Mouse (Mus musculus): ENCODE data around the gene Tmigd3. TPM values are rescaled to one million over a fixed set of nuclear protein-coding genes. Genes with fewer than 3 reads are reported as not detected.

Gene Tmigd3
- polyA plus RNA-seq, 1 experiment from 2014 or later, result not detected

DNA sequence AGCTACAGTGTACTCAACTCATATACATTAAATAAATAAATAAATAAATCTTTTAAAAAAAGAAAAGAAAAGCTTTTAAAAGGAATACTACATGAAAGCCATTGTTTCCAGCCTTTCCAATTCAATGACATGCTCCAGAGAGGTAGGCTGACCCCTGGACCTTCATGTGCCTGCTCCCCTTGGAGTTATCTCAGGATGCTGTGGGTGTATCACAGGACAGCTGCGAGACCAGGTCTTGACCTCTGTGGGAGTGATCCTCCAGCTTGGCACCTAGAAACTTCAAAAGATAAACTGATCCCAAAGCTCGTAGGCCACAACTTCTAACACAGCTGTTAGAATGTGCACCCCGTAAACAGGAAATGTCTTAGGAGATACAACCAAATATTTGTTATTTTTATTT, 32.0 kb upstream of the Tmigd3 start:
- no peaks in the 10 kb centered on the region for H3K4me1 ChIP-seq (ENCODE audit: control insufficient read depth, insufficient read depth, low read depth, low read length)
- H3K9me3 ChIP-seq (ENCODE audit: control insufficient read depth, low read length), result no peaks in the 10 kb centered on the region
- H3K27ac ChIP-seq (ENCODE audit: low read depth, low read length), result no peak overlapping the region
- no peaks in the 10 kb centered on the region for H3K27me3 ChIP-seq (replicated peaks; ENCODE audit: control insufficient read depth, insufficient read depth, low read length)
- H3K36me3 ChIP-seq (ENCODE audit: control insufficient read depth, insufficient read depth, low read length), result no peaks in the 10 kb centered on the region
- no peak overlapping the region for H3K9ac ChIP-seq (ENCODE audit: low read depth, low read length)
- H3K4me2 ChIP-seq (ENCODE audit: low read length), result no peak overlapping the region
- no peak overlapping the region for H3K4me3 ChIP-seq (ENCODE audit: low read length)
- whole genome bisulfite sequencing, result 69% methylated on average over 3 of the region's 3 CpGs
- no peak for ATAC-seq

DNA sequence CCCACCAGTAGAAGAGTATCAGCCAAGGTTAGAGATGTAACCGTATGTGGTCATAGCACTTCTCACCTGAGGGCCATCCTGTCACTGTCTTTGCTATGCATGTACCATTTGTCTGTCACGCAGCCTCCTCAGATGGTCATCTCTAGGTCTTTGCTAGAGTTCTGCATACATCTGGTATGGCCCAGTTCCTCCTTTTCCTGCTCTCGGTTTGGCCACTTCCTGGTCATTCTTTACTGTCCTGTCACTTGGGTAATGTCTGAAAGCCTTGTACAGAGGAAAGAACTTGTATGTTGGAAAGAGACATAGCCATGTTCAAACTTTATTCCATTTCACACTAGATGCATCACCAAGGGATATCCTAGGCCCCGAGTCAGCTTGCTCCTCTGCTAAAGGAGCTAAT, 30.9 kb upstream of the Tmigd3 start:
- Histone ChIP-seq H3K36me3 (ENCODE audit: control insufficient read depth, insufficient read depth, low read length) (no peaks in the 10 kb centered on the region), H3K4me1 (ENCODE audit: control insufficient read depth, insufficient read depth, low read depth, low read length) (no peaks in the 10 kb centered on the region), H3K9me3 (ENCODE audit: control insufficient read depth, low read length) (no peaks in the 10 kb centered on the region), H3K27me3 (replicated peaks; ENCODE audit: control insufficient read depth, insufficient read depth, low read length) (no peaks in the 10 kb centered on the region), H3K4me2 (ENCODE audit: low read length) (no peak overlapping the region), H3K9ac (ENCODE audit: low read depth, low read length) (no peak overlapping the region), H3K4me3 (ENCODE audit: low read length) (no peak overlapping the region), H3K27ac (ENCODE audit: low read depth, low read length) (no peak overlapping the region)
- ATAC-seq, result no peak
- 89% methylated on average over 4 of the region's 4 CpGs for WGBS

DNA sequence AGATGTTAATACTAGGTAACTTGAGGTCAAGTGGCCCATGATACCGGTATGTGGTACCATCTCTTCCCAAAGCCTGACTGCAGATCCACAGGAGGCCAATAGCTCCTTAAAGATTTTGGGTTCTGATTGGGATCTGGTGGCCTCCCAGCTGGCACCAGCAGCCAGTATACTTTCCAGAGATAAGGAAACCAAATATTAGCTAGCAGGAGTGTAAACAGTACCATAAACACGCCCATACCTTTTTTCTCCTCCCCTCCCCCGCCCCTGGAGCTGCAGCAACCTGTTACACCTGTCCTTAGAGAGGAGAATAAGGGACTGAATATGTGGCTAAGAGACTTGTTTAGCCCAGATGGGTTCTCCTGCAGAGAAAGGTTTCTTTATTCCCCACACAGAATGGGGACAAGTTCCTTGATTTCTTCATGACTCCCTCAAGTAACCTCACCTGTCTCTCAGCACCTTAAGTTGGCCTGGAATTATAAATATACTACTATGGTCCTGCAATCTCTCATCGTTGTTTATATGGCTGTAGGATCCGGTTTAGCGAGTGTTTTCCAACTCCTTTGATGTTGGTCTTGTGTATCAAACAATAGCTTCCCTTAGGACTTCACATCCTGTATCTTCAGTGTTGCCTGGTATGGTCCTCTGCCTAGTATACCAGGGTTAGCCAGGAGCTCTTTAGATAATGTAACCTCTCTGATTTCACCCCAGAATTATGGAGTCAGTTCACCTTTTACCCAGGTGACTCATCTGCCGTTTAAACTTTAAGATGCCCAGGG, 24.2 kb upstream of the Tmigd3 start:
- WGBS, result 76% methylated on average over 7 of the region's 7 CpGs
- no peak overlapping the region for H3K27ac ChIP-seq (ENCODE audit: low read depth, low read length)

DNA sequence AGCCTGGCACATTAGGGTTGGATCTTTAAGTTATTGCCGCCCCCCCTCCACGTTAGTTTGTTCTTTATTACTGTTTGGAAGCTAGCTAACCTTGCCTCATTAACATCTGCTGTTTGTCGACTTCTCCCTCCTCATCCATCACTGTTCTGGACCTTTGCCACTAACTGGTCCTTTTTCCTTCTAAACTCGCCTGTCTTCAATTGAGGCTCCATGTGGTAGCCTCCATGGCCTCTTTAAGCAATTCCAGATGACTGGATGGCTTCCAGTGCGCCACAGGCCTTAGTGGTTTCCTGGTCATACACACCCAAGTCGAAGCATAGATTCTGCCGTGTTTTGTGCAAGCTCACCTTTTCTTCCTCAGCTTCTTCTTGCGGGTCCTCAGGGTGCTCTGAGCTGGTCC, 16.9 kb upstream of the Tmigd3 start:
- Histone ChIP-seq H3K4me3 (ENCODE audit: low read length) (no peak overlapping the region), H3K27ac (ENCODE audit: low read depth, low read length) (no peak overlapping the region), H3K27me3 (replicated peaks; ENCODE audit: control insufficient read depth, insufficient read depth, low read length) (no peaks in the 10 kb centered on the region), H3K9me3 (ENCODE audit: control insufficient read depth, low read length) (no peaks in the 10 kb centered on the region), H3K9ac (ENCODE audit: low read depth, low read length) (no peak overlapping the region), H3K4me2 (ENCODE audit: low read length) (no peak overlapping the region), H3K36me3 (ENCODE audit: control insufficient read depth, insufficient read depth, low read length) (no peaks in the 10 kb centered on the region), H3K4me1 (ENCODE audit: control insufficient read depth, insufficient read depth, low read depth, low read length) (no peaks in the 10 kb centered on the region)
- ATAC-seq, result no peak
- WGBS, result 65% methylated on average over 8 of the region's 8 CpGs

More for the DNA sequence above, 24.2 kb upstream of the Tmigd3 start:
- no peaks in the 10 kb centered on the region for H3K4me1 ChIP-seq (ENCODE audit: control insufficient read depth, insufficient read depth, low read depth, low read length)
- H3K9me3 ChIP-seq (ENCODE audit: control insufficient read depth, low read length), result no peaks in the 10 kb centered on the region
- no peaks in the 10 kb centered on the region for H3K27me3 ChIP-seq (replicated peaks; ENCODE audit: control insufficient read depth, insufficient read depth, low read length)
- no peaks in the 10 kb centered on the region for H3K36me3 ChIP-seq (ENCODE audit: control insufficient read depth, insufficient read depth, low read length)
- ATAC-seq, result no peak
- no peak overlapping the region for H3K4me3 ChIP-seq (ENCODE audit: low read length)
- no peak overlapping the region for H3K4me2 ChIP-seq (ENCODE audit: low read length)
- no peak overlapping the region for H3K9ac ChIP-seq (ENCODE audit: low read depth, low read length)

DNA sequence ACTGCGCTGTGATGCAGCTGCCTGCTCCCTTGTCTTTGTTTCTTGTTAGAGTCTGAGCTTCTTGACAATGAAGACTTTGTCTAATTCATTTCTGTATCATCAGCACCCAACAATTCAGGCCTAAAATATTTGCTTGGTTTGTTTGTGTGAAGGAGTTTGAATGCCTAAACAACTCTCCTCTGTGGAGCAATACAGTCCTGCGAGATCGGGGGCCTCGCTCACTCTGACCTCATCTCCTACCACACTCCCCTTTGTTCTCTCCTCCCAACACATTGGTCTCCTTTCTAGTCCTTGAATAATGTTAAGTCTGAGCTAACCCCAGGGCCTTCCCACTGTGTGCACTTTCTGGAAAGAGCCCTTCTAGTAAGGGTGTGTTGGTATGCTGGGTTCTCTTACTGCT, 15.9 kb upstream of the Tmigd3 start:
- Histone ChIP-seq H3K9ac (ENCODE audit: low read depth, low read length) (no peak overlapping the region), H3K36me3 (ENCODE audit: control insufficient read depth, insufficient read depth, low read length) (no peaks in the 10 kb centered on the region), H3K4me1 (ENCODE audit: control insufficient read depth, insufficient read depth, low read depth, low read length) (no peaks in the 10 kb centered on the region), H3K4me2 (ENCODE audit: low read length) (no peak overlapping the region), H3K4me3 (ENCODE audit: low read length) (no peak overlapping the region), H3K27ac (ENCODE audit: low read depth, low read length) (no peak overlapping the region), H3K9me3 (ENCODE audit: control insufficient read depth, low read length) (no peaks in the 10 kb centered on the region), H3K27me3 (replicated peaks; ENCODE audit: control insufficient read depth, insufficient read depth, low read length) (no peaks in the 10 kb centered on the region)
- ATAC-seq, result no peak
- WGBS, result 76% methylated on average over 4 of the region's 4 CpGs

DNA sequence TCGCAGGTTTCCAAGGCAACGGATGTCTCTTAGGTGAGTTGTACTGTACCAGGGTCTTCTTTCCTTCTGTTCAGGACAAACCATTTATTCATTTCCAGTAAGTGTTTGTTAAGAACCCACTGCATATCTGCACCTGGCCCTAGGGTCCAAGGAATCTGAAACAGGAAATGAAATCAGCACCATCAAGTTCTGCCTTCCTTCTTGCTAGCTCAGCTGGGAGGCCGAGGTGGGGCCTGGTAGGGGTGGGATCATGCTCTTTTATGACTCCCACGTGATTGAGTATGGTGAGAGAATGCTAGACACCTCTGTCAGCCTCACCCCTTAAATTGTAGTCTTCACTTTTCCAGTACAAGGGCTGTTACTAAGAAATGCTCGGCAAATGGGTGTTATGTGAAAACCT, 13.2 kb upstream of the Tmigd3 start:
- Histone ChIP-seq H3K4me3 (ENCODE audit: low read length) (no peak overlapping the region), H3K27ac (ENCODE audit: low read depth, low read length) (no peak overlapping the region), H3K9me3 (ENCODE audit: control insufficient read depth, low read length) (no peaks in the 10 kb centered on the region), H3K4me2 (ENCODE audit: low read length) (no peak overlapping the region), H3K4me1 (ENCODE audit: control insufficient read depth, insufficient read depth, low read depth, low read length) (no peaks in the 10 kb centered on the region), H3K27me3 (replicated peaks; ENCODE audit: control insufficient read depth, insufficient read depth, low read length) (no peaks in the 10 kb centered on the region), H3K36me3 (ENCODE audit: control insufficient read depth, insufficient read depth, low read length) (no peaks in the 10 kb centered on the region), H3K9ac (ENCODE audit: low read depth, low read length) (no peak overlapping the region)
- no peak for ATAC-seq
- WGBS, result 76% methylated on average over 5 of the region's 5 CpGs

DNA sequence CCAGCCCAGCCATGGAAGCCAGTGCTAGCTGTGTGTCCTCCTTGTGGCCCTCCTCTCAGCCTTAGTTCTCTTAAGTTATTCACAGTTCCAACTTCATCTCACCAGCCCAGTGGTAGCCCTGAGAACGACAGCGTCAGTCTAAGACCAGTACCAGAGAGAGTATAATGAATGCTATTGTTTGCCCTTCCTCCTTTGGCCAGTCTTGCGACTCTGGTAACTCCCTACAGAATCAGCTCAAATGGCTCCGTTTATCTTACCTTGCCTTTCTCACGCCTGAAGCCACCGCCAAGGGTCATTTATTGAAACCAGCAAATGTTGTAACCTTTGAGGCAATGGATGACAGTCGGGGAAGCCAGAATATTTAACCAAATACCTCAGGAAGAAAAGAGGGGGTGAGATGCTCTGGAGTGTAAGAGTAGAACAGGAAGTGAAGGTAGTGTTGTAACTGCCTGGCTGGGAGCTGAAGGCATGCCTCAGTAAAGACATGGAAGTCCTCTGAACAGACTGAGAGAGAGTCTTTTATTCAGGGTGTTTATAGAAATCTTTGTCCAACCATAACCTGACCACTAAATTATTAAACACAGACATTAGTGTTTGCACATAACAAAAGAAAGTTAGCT, 8.8 kb upstream of the Tmigd3 start:
- no peak overlapping the region for H3K9ac ChIP-seq (ENCODE audit: low read depth, low read length)
- no peaks in the 10 kb centered on the region for H3K4me1 ChIP-seq (ENCODE audit: control insufficient read depth, insufficient read depth, low read depth, low read length)
- WGBS, result 50% methylated on average over 7 of the region's 7 CpGs
- no peaks in the 10 kb centered on the region for H3K9me3 ChIP-seq (ENCODE audit: control insufficient read depth, low read length)
- H3K27ac ChIP-seq (ENCODE audit: low read depth, low read length), result no peak overlapping the region
- ATAC-seq, result no peak
- H3K4me3 ChIP-seq (ENCODE audit: low read length), result no peak overlapping the region
- no peaks in the 10 kb centered on the region for H3K27me3 ChIP-seq (replicated peaks; ENCODE audit: control insufficient read depth, insufficient read depth, low read length)
- no peaks in the 10 kb centered on the region for H3K36me3 ChIP-seq (ENCODE audit: control insufficient read depth, insufficient read depth, low read length)
- H3K4me2 ChIP-seq (ENCODE audit: low read length), result no peak overlapping the region

DNA sequence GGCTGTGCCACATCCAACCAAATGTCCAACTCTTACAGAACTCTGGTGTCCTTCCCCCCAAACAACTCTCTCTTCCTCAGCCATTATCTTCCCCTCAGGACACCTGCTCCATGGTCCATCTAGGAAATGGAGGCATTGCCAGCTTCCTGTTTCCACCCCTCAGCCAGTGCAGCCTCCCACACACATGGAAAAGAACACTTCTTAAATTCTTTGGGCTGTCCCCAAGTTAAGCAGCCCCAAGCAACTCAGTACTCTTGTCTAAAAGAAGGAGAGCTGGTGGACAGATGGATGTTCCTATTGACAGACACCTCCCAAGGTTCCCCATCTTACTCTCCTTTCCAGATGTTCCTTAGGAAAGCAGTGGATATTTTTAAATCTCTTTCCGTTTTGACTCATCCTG, 6.6 kb upstream of the Tmigd3 start:
- no peak for ATAC-seq
- Histone ChIP-seq H3K4me3 (ENCODE audit: low read length) (no peak overlapping the region), H3K9ac (ENCODE audit: low read depth, low read length) (no peak overlapping the region), H3K27ac (ENCODE audit: low read depth, low read length) (no peak overlapping the region), H3K27me3 (replicated peaks; ENCODE audit: control insufficient read depth, insufficient read depth, low read length) (no peaks in the 10 kb centered on the region), H3K36me3 (ENCODE audit: control insufficient read depth, insufficient read depth, low read length) (no peaks in the 10 kb centered on the region), H3K4me1 (ENCODE audit: control insufficient read depth, insufficient read depth, low read depth, low read length) (no peaks in the 10 kb centered on the region), H3K9me3 (ENCODE audit: control insufficient read depth, low read length) (no peaks in the 10 kb centered on the region), H3K4me2 (ENCODE audit: low read length) (no peak overlapping the region)
- 89% methylated on average over 1 of the region's 1 CpGs for WGBS

DNA sequence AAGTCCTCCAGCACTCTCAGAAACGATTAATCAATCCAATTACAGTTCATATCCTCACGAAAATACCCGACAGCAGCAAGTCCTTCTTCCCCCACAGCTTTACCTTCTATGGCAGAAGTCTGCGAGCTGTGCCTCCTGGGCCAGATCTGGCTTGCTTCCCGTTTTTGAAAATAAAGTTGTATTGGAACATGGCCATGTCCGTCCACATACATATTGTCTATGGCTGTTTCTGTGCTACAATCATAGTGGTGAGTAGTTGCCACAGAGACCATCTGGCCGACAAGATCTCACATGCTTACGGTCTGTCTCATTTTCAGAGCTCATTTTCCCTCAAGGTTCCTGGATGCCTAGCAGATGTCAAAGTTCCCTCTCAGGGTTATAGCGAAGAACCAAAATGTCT, 5.6 kb upstream of the Tmigd3 start:
- no peaks in the 10 kb centered on the region for H3K9me3 ChIP-seq (ENCODE audit: control insufficient read depth, low read length)
- H3K36me3 ChIP-seq (ENCODE audit: control insufficient read depth, insufficient read depth, low read length), result no peaks in the 10 kb centered on the region
- H3K4me2 ChIP-seq (ENCODE audit: low read length), result no peak overlapping the region
- no peak overlapping the region for H3K27ac ChIP-seq (ENCODE audit: low read depth, low read length)
- WGBS, result 66% methylated on average over 9 of the region's 9 CpGs
- peak; percentile 52; the same call in 1 of the 2 replicates for ATAC-seq
- no peaks in the 10 kb centered on the region for H3K27me3 ChIP-seq (replicated peaks; ENCODE audit: control insufficient read depth, insufficient read depth, low read length)
- no peak overlapping the region for H3K4me3 ChIP-seq (ENCODE audit: low read length)
- H3K9ac ChIP-seq (ENCODE audit: low read depth, low read length), result no peak overlapping the region
- H3K4me1 ChIP-seq (ENCODE audit: control insufficient read depth, insufficient read depth, low read depth, low read length), result no peaks in the 10 kb centered on the region

Measured in hindbrain, embryonic 16.5 days (tissue).